Mouse (Mus musculus): Measurements from ENCODE around the gene Ptprk.

Ptprk gene

GRCm38 (mm10) chr10:28299207-28299606 lies 224.6 kb downstream of the Ptprk start:
- DNase-seq (ENCODE audit: low spot score), result no peak

GRCm38 (mm10) chr10:28303856-28304255 lies 229.2 kb downstream of the Ptprk start:
- no peak for DNase-seq (ENCODE audit: low spot score)

GRCm38 (mm10) chr10:28304292-28304875 lies 229.8 kb downstream of the Ptprk start:
- DNase-seq (ENCODE audit: low spot score), result no peak

- DNase-seq (ENCODE audit: low spot score), result peak; percentile 58
Observed at GRCm38 (mm10) chr10:28306451-28307086, 231.9 kb downstream of the Ptprk start.

GRCm38 (mm10) chr10:28311369-28311768 lies 236.7 kb downstream of the Ptprk start:
- no peak for DNase-seq (ENCODE audit: low spot score)

GRCm38 (mm10) chr10:28322995-28323394 lies 248.4 kb downstream of the Ptprk start:
- DNase-seq (ENCODE audit: low spot score), result no peak

GRCm38 (mm10) chr10:28335232-28335631 lies 260.6 kb downstream of the Ptprk start:
- DNase-seq (ENCODE audit: low spot score), result no peak

GRCm38 (mm10) chr10:28338536-28338935 lies 263.9 kb downstream of the Ptprk start:
- no peak for DNase-seq (ENCODE audit: low spot score)

GRCm38 (mm10) chr10:28345196-28345681 lies 270.6 kb downstream of the Ptprk start:
- DNase-seq (ENCODE audit: low spot score), result no peak

GRCm38 (mm10) chr10:28365291-28365690 lies 290.7 kb downstream of the Ptprk start:
- DNase-seq (ENCODE audit: low spot score), result no peak

GRCm38 (mm10) chr10:28366065-28366677 lies 291.6 kb downstream of the Ptprk start:
- DNase-seq (ENCODE audit: low spot score), result no peak

GRCm38 (mm10) chr10:28369808-28370207 lies 295.2 kb downstream of the Ptprk start:
- no peak for DNase-seq (ENCODE audit: low spot score)

GRCm38 (mm10) chr10:28374874-28375273 lies 300.3 kb downstream of the Ptprk start:
- DNase-seq (ENCODE audit: low spot score), result no peak

GRCm38 (mm10) chr10:28379752-28380488 lies 305.3 kb downstream of the Ptprk start:
- no peak for DNase-seq (ENCODE audit: low spot score)

- no peak for DNase-seq (ENCODE audit: low spot score)
Observed at GRCm38 (mm10) chr10:28387563-28388222, 313.1 kb downstream of the Ptprk start.

- no peak for DNase-seq (ENCODE audit: low spot score)
Observed at GRCm38 (mm10) chr10:28391168-28391567, 316.5 kb downstream of the Ptprk start.

GRCm38 (mm10) chr10:28395610-28396519 lies 321.2 kb downstream of the Ptprk start:
- no peak for DNase-seq (ENCODE audit: low spot score)

GRCm38 (mm10) chr10:28396520-28396915 lies 321.9 kb downstream of the Ptprk start:
- no peak for DNase-seq (ENCODE audit: low spot score)

GRCm38 (mm10) chr10:28401796-28402195 lies 327.2 kb downstream of the Ptprk start:
- no peak for DNase-seq (ENCODE audit: low spot score)

GRCm38 (mm10) chr10:28408980-28409379 lies 334.4 kb downstream of the Ptprk start:
- DNase-seq (ENCODE audit: low spot score), result no peak

GRCm38 (mm10) chr10:28414823-28415222 lies 340.2 kb downstream of the Ptprk start:
- no peak for DNase-seq (ENCODE audit: low spot score)

Measured in ovary, postnatal 36 days (tissue).